Mouse (Mus musculus): ENCODE measurements around the gene Vmn1r3. TPM values are rescaled to one million over a fixed set of nuclear protein-coding genes. Genes with fewer than 3 reads are reported as not detected.
"Not testable (repeated sequence)": the region's sequence is repeated elsewhere in the genome, so short reads cannot be mapped to it uniquely, and the experiment has no call there.

Vmn1r3 gene
- polyA plus RNA-seq (2012; rRNA removed) (not detected in 2 replicates), polyA plus RNA-seq (2014; fragmentation: Nextera tagmentation; extraction: Ambion mirVana) (not detected in 2 replicates)

- not testable (repeated sequence) for H3K27ac ChIP-seq (replicated peaks; ENCODE audit: low read depth, low read length); H3K4me3 ChIP-seq (replicated peaks; ENCODE audit: low read length); H3K4me1 ChIP-seq (ENCODE audit: control insufficient read depth, insufficient read depth, low read length); H3K9ac ChIP-seq (ENCODE audit: low read depth, low read length, severe bottlenecking); H3K36me3 ChIP-seq (ENCODE audit: control insufficient read depth, insufficient read depth, low read length); DNase-seq (ENCODE audit: low spot score); H3K4me2 ChIP-seq (replicated peaks; ENCODE audit: low read depth, low read length, severe bottlenecking); H3K27me3 ChIP-seq (ENCODE audit: control insufficient read depth, insufficient read depth, low read length); ATAC-seq (ENCODE audit: low FRiP score, low read depth)
- WGBS, result 82% methylated on average over 1 of the region's 1 CpGs
- peaks cover 11% of the 10 kb centered on the region for H3K9me3 ChIP-seq (ENCODE audit: control insufficient read depth, low read length)
Observed at GRCm38 (mm10) chr4:3185258-3185657, at the start of gene Vmn1r3. TSS of gene Vmn1r3 (minus strand) at chr4:3185358.

DNA sequence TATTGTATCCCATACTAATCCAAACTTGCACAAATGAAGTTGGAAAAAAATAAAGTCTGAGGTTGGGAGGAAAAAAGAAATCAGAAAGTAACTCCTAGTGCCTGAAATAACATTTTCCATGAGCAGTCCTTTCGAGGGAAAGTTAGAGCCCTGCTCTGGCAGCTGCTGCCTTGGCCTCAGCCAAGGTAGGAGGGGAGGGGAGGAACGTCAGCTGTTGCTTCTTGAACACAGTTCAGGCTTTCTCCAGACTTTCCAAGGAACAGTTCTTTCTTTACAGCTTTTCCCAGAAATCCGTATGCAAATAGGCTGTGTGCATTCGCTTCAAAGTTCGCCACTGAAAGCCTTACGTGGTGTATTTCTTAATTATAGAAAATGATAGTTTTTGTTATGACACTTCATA lies 46.9 kb upstream of the Vmn1r3 start:
- Histone ChIP-seq H3K4me1 (ENCODE audit: control insufficient read depth, insufficient read depth, low read length) (no peaks in the 10 kb centered on the region), H3K27ac (replicated peaks; ENCODE audit: low read depth, low read length) (0 out of 2 replicates have a peak overlapping the region, but pooled peaks have one; percentile 0), H3K9ac (ENCODE audit: low read depth, low read length, severe bottlenecking) (no peak overlapping the region), H3K4me2 (replicated peaks; ENCODE audit: low read depth, low read length, severe bottlenecking) (no peak overlapping the region), H3K36me3 (ENCODE audit: control insufficient read depth, insufficient read depth, low read length) (no peaks in the 10 kb centered on the region), H3K9me3 (ENCODE audit: control insufficient read depth, low read length) (peaks cover 18% of the 10 kb centered on the region), H3K4me3 (replicated peaks; ENCODE audit: low read length) (no peak overlapping the region), H3K27me3 (ENCODE audit: control insufficient read depth, insufficient read depth, low read length) (no peaks in the 10 kb centered on the region)
- DNase-seq (ENCODE audit: low spot score), result peak; percentile 84
- peak; percentile 70; the same call in 1 of the 2 replicates for ATAC-seq (ENCODE audit: low FRiP score, low read depth)
- no peak for TF ChIP-seq POLR2A (IDR thresholded peaks at IDR 0.05; ENCODE audit: borderline replicate concordance, extremely low read depth, insufficient read depth, insufficient read length)
- 60% methylated on average over 6 of the region's 6 CpGs for WGBS

DNA sequence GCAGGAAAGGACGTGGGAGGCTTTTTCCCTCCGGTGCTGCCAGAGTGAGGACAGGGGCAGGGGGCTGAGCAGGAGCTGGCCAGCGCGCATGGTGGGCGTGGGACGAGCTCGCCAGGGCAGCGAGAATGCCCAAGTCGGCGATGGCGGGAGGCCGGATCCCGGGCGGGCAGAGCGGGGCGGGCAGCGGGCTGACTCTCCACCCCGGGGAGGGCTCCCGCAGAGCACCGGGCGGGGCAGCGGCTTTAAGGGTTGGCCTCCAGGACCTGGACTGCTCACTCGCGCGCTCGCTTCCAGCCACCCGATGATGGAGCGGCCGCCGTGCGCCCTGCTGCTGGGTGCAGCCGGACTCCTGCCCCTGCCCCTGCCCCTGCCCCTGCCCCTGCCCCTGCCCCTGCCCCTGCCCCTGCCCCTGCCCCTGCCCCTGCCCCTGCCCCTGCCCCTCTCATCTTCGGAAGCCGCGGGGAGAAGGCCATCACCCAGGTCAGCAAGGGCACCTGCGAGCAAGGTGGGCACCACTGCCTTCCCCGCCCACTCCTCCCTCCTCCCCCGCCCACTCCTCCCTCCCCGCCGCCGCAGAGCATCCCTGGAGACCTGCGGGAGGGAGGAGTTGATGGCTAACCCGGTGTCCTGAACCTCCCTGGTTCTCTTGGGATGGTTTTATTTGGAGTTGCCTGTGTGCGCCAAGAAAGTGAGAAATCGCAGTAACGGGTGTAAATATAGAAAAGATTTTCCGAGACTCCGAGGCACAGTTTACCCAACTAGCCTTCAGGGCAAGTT lies 45.9 kb upstream of the Vmn1r3 start:
- Histone ChIP-seq H3K9me3 (ENCODE audit: control insufficient read depth, low read length) (peaks cover 23% of the 10 kb centered on the region), H3K9ac (ENCODE audit: low read depth, low read length, severe bottlenecking) (peak overlapping the region; percentile 49; the same call in 1 of the 2 replicates), H3K36me3 (ENCODE audit: control insufficient read depth, insufficient read depth, low read length) (no peaks in the 10 kb centered on the region), H3K4me3 (replicated peaks; ENCODE audit: low read length) (peak overlapping the region; percentile 39), H3K4me2 (replicated peaks; ENCODE audit: low read depth, low read length, severe bottlenecking) (peak overlapping the region; percentile 70), H3K27ac (replicated peaks; ENCODE audit: low read depth, low read length) (0 out of 2 replicates have a peak overlapping the region, but pooled peaks have one; percentile 0), H3K27me3 (ENCODE audit: control insufficient read depth, insufficient read depth, low read length) (no peaks in the 10 kb centered on the region), H3K4me1 (ENCODE audit: control insufficient read depth, insufficient read depth, low read length) (no peaks in the 10 kb centered on the region)
- DNase-seq (ENCODE audit: low spot score) (no peak), ATAC-seq (ENCODE audit: low FRiP score, low read depth) (no peak)
- no peak for TF ChIP-seq POLR2A (IDR thresholded peaks at IDR 0.05; ENCODE audit: borderline replicate concordance, extremely low read depth, insufficient read depth, insufficient read length)
- WGBS, result 8% methylated on average over 22 of the region's 48 CpGs

- DNase-seq (ENCODE audit: low spot score) (peak; percentile 52), ATAC-seq (ENCODE audit: low FRiP score, low read depth) (peak; percentile 27; the same call in 1 of the 2 replicates)
- no peaks in the 10 kb centered on the region for H3K27me3 ChIP-seq (ENCODE audit: control insufficient read depth, insufficient read depth, low read length)
- H3K4me1 ChIP-seq (ENCODE audit: control insufficient read depth, insufficient read depth, low read length), result no peaks in the 10 kb centered on the region
- no peak overlapping the region for H3K27ac ChIP-seq (replicated peaks; ENCODE audit: low read depth, low read length)
- no peak overlapping the region for H3K4me3 ChIP-seq (replicated peaks; ENCODE audit: low read length)
- H3K9me3 ChIP-seq (ENCODE audit: control insufficient read depth, low read length), result peaks cover 33% of the 10 kb centered on the region
- WGBS, result 70% methylated on average over 4 of the region's 4 CpGs
- no peaks in the 10 kb centered on the region for H3K36me3 ChIP-seq (ENCODE audit: control insufficient read depth, insufficient read depth, low read length)
- TF ChIP-seq POLR2A (IDR thresholded peaks at IDR 0.05; ENCODE audit: borderline replicate concordance, extremely low read depth, insufficient read depth, insufficient read length), result no peak
- no peak overlapping the region for H3K4me2 ChIP-seq (replicated peaks; ENCODE audit: low read depth, low read length, severe bottlenecking)
- H3K9ac ChIP-seq (ENCODE audit: low read depth, low read length, severe bottlenecking), result no peak overlapping the region
Observed at GRCm38 (mm10) chr4:3229532-3229931, 44.4 kb upstream of the Vmn1r3 start.

DNA sequence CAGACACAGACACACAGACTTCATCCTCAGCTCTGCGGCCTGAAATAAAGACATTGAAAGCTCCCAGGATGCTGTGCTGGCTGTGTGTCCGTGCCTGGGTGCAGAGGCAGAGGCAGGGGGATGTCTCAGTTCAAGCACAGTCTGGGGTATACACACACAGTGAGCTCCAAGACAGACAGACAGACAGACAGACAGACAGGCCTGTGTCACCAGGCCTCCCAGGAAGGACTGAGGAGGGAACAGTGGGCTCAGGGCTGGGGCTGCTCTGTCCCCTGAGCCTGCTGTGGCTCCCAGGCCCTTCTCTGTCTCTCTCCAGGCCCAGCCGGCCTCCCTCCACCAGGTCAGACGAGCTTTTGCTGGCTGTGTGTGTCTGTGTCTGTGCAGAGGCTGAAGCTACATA lies 43.3 kb upstream of the Vmn1r3 start:
- 67% methylated on average over 4 of the region's 4 CpGs for WGBS
- Histone ChIP-seq H3K27ac (replicated peaks; ENCODE audit: low read depth, low read length) (no peak overlapping the region), H3K27me3 (ENCODE audit: control insufficient read depth, insufficient read depth, low read length) (no peaks in the 10 kb centered on the region), H3K9ac (ENCODE audit: low read depth, low read length, severe bottlenecking) (no peak overlapping the region), H3K4me1 (ENCODE audit: control insufficient read depth, insufficient read depth, low read length) (no peaks in the 10 kb centered on the region), H3K4me3 (replicated peaks; ENCODE audit: low read length) (no peak overlapping the region), H3K4me2 (replicated peaks; ENCODE audit: low read depth, low read length, severe bottlenecking) (no peak overlapping the region), H3K36me3 (ENCODE audit: control insufficient read depth, insufficient read depth, low read length) (no peaks in the 10 kb centered on the region), H3K9me3 (ENCODE audit: control insufficient read depth, low read length) (peaks cover 33% of the 10 kb centered on the region)
- ATAC-seq (ENCODE audit: low FRiP score, low read depth) (peak; percentile 3; the same call in 1 of the 2 replicates), DNase-seq (ENCODE audit: low spot score) (no peak)
- no peak for TF ChIP-seq POLR2A (IDR thresholded peaks at IDR 0.05; ENCODE audit: borderline replicate concordance, extremely low read depth, insufficient read depth, insufficient read length)
